Mouse (Mus musculus) 416B (cell line): ENCODE results near the gene Eif4b.

Experiments
- DNase-seq: peaks from one replicate; pipeline ENCODE4 v3.0.0; 2011; ENCODE audit warnings: low read depth

The Eif4b gene

DNA sequence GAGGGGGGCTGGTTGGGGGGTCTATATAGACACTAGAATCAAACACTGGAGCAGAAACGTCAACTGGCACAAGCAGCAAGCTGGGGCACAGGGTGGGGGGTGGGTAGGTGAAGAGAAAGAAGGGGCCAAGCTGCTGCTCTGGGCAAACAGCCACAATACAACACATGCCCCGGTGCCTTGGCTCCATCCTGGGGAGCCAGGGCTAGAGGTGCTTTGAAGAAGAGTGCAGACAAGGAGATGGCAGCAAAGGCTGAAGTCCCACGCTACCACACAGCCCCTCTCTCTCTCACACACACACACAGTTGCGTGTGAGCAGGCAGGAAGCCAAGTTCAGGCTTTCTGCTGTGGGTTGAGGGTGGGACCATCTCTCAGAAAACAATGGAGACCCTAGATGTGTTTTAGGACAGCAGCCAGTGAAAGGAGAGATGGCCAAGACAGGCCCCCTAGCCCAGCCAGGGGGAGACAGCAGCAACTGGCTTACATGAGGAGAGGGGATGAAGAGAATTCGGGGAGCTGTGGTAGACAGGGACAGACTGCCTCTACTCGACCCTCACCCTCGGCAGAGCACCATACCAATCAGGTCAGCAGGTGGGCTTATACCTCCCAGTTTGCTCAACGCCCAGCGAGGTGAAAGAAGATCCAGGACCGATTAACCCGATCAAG lies 43.3 kb downstream of the Eif4b start:
- DNase-seq, result no peak

DNA sequence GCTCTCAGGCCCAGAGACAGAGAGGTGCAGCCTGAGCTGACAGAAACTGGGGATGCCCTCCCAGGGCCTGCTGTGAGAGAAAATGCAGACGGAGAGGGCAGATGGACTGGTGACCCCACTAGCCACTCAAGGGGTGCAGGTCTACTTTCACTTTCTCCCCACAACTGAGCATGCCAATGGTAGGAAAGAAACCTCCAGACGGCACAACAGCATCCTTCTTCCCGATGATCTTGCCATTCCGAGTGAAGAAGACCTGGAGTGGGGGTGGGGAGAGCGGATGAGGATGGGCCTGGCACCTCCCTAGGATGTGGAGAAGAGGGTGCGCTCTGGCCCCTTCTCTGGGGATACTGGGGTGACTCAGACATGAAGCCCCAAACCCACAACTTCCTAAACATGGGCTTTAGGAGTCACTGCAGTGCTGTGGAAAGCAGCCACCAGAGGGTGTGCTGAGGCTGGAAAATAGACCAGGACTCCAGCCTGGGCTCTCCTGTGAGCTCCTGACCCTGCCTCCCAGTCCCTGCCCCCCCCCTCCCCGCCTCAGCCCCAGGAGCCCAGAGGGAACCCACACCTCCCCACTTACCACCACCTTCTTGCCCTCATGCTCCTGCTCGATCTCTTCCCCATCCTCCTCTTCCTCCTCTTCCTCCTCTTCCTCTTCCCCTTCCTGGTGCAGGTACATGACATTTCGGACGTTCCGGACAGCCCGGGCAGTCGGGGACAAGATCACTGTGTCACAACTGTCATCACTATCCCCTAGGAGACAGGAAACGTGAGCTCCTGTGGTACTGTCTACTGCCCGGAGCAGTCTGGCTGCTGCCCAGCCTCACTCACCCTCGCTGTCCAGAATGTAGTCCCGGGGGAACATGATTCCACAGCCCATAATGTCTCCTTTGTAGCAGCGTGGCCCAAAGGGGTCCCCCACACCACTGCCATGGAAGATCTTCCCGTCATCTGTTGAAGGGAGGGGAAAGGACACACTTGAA lies 44.2 kb downstream of the Eif4b start:
- peak; percentile 37 for DNase-seq

DNA sequence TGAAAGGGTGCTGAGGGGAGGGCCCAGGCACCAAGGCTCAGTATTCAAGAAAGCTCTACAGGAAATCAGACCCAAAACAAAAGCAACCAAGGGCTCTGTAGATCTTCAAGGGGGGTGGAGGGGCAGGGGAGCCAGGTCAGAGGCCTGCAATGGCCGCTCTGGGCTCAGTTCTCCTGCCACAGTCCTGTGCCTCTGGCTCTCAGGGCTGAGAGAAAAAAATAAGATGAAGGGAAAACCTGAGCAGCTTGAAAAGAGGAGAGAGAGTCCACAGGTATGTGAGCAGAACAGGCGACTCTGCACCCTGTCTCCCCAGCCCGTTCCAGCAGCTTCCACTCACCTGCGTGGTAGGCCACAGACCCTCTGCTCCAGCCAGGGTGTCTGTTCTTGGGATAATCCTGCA lies 45.0 kb downstream of the Eif4b start:
- DNase-seq, result no peak

GRCm38 (mm10) chr15:102119121-102119830 lies 45.7 kb downstream of the Eif4b start:
- no peak for DNase-seq

GRCm38 (mm10) chr15:102119831-102120170 lies 46.2 kb downstream of the Eif4b start:
- DNase-seq, result no peak

DNA sequence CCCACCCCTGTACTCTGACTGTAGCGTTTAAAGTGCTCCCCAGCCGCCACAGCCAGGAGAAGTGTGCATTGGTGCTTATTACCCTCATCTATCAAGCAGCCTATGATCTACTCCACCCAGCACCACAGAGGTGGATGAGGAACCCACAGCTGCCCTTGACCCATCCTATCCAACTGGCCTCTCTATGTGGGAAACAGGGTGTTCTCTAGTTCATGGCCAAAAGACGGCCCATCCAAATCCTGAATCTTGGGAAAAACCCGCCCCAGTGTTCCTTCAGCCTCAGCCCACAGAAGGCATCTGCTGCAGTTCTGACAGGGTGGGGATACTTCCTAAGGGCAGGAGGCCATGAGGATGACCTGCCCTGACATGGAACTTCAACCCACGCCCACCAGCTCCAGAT lies 47.0 kb downstream of the Eif4b start:
- DNase-seq, result no peak

DNA sequence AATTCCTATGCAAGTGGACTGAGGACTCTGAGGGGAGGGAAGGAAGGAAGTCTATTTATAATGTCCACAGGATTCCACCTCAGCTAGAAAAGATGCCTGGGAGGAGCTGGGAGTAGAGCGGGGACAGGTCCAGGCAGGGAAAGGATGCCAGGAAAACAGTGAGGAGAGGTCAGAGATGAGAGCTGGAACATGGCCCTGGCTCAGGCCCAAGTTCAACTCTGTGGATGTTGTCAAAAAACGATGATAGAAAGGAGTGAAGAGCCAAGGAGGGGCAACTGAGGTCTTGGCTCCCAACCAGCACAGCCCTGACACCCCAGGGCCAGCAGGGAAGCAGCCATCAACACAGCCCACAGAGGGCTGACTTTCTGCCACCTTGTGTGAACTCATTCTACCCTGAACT lies 52.7 kb downstream of the Eif4b start:
- DNase-seq, result no peak

- no peak for DNase-seq
Observed at GRCm38 (mm10) chr15:102133314-102133713, 59.7 kb downstream of the Eif4b start.

DNA sequence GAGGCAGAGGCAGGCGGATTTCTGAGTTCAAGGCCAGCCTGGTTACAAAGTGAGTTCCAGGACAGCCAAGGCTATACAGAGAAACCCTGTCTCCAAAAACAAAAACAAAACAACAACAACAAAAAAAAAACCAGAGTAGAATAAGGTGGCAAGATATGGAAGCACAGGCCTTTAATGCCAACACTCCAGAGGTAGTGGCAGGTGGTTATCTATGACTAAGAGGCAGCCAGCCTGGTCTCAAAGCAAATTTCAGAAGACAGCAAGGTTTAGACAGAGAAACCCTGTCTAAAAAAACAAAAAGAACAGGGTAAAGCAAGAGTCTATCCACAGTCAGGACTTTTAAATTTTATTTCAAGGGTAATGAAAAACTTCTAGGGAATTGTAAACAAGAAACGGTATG lies 61.1 kb downstream of the Eif4b start:
- no peak for DNase-seq

- DNase-seq, result no peak
Observed at GRCm38 (mm10) chr15:102135522-102136128, 62.1 kb downstream of the Eif4b start.

- peak; percentile 96 for DNase-seq
Observed at GRCm38 (mm10) chr15:102136129-102136758, 62.7 kb downstream of the Eif4b start, which contains the start of gene Spryd3. Gene Spryd3 (minus strand): TSS chr15:102136234.

DNA sequence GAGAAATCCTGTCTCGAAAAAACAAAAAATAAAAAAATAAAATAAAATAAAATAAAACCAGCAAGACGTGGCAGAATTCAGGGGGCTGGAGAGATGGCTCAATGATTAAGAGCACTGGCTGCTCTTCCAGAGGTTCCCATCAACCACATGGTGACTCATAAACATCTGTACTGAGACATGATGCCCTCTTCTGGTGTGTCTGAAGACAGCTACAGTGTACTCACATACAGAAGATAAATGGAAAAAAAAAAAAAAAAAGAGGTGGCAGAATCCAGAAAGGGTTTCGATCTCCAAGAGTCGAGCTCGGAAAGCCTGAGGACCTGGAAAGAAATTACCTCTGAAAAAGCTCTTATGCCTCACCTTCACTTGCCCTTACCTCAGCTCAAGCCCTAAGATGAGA lies 67.5 kb downstream of the Eif4b start:
- no peak for DNase-seq

DNA sequence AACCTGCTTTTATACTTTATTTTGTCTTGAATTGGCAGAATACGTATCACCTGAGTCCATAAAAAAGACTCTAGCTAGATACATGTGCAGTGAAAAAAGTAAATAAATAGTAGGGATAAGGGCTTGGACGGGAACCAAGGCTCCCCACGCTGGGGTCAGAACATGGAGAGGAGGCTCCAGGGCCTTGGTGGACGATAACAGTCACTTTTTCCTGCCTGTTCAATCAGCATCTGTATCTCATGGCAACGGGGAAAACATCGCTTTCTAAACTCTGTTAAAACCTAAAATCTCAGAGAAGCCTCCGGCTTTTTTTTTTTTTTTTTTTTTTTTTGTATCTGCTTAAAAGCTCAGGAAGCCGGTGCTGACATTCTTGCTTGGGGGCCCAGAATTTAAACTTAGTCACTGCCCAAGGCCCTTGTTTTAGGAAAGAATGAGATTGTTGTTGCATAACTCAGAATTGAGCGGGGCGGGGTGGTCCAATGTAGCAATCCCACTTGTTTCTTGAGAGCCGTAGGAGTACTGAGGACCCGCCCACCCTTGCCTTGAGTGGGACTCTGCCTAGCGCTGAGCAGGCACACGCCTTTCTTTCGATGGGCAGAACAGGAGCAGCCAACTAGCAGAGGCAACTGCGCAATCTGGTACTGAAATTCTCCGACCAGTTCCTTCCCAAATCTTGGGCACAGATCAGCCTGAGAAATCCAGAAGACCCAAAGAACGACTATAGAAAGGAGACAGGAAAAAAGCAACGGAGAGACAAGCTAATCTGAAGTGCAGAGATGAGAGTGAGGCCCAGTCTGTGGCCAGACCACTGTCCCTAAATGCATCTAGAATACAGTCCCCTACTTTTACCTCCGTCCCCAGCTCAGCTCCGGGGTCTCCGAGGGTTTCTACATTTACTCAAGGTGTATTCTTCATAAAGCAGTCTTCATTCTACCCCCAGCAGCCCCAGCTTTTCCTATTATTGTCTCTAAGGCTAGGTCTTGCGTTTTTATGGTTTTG lies 69.6 kb downstream of the Eif4b start:
- DNase-seq, result peak; percentile 46

- DNase-seq, result no peak
Observed at GRCm38 (mm10) chr15:102144274-102144711, 70.7 kb downstream of the Eif4b start, which contains the start of gene Igfbp6. Gene Igfbp6 (plus strand): TSS chr15:102144362.

- no peak for DNase-seq
Observed at GRCm38 (mm10) chr15:102144726-102145125, 71.2 kb downstream of the Eif4b start.

- DNase-seq, result no peak
Observed at GRCm38 (mm10) chr15:102145330-102145729, 71.8 kb downstream of the Eif4b start.

GRCm38 (mm10) chr15:102146089-102146488 lies 72.5 kb downstream of the Eif4b start:
- DNase-seq, result no peak
